Mouse (Mus musculus): ENCODE measurements around the gene Vim.
A peak's percentile ranks its signal among the peaks of the same experiment; 100 is the strongest.

The Vim gene

DNA sequence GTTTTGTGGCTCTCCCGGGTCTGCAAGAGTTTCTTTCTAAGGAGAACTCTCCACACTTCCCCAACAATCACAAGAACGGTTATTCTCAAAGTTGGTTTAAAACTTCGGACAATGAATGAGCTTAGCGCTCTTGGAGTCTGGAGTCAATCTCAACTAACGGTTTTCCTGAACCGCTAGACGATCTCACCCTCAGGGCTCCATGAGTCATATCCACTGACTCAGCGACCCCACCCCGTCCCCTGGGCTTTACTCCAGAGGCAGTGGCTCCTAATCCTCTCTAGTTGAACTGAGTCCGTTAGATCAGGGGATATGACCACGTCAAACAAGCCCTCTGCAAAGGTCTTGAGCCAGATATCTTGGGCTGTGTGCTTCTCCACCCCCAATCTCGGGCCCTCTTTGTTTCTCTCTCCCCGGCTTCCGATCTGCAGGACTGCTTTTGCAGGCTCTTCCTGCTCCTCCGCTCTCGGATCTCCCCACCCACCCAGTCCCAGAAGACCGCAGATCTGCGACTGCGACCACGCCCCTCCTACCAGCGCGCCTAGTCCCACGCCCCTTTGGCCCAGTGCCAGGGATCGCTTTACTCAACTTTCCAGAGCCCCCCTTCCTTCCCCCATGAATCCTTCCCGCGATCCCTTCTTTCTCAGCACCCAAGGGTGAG, at the start of gene Vim:
Vim (plus strand) TSS at position 520 of the 658 bp plus-strand sequence.
- peak; percentile 93 to 95 for DNase-seq

DNA sequence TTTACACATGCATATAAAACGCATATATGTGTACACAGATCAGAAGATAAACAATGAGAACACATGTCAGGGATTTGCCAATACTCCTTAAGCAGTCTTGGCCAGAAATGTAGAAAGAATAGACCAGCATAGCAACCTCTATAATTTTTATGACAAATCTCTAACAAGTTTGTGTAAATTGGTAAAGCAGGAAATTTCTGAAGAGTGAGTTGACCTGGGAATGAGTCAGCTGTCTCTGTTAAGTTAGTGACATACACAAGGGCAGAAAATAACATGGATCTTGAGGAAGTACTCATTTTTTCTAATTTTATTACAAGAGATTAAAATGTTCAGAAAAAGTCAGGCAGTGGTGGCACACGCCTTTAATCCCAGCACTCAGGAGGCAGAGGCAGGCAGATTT, 47.5 kb upstream of the Vim start:
- no peak for DNase-seq

DNA sequence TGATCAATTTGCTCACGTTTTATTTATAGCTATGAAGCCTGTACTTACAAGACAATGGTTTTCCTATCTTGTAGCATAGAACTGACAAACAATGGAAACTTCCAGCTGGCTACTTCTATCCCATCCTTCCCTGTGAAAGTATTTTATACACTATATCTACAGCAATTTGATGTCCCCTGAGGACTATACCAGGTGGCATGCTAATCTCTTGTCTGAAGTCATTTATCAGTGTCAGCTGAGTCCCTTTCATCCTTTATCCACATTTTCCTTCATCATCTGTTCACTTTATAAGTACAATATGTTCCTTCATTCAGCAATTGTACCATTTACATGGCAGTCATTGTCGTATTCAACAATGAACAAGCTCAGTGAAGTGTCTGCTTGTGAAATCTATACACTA, 46.6 kb upstream of the Vim start:
- DNase-seq = no peak

DNA sequence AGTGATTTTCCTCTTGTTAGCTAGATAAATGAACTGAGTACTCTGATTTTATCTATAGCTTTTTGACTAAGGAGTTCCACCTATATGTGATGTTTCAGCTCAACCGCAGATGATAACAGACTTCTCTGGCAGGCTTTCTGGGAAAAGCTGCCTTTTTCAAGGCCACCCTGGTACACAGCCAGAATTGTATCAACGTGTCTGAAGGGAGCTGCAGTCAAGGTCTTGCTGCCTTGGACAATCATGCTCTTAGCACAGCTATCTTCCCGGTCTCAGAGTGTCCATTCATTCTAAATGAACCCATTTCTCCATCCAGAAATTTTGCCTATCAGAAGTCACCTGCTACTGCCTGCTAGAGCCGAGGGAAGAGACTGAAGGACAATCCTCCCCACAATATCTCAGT, 46.2 kb upstream of the Vim start:
- DNase-seq = no peak

DNA sequence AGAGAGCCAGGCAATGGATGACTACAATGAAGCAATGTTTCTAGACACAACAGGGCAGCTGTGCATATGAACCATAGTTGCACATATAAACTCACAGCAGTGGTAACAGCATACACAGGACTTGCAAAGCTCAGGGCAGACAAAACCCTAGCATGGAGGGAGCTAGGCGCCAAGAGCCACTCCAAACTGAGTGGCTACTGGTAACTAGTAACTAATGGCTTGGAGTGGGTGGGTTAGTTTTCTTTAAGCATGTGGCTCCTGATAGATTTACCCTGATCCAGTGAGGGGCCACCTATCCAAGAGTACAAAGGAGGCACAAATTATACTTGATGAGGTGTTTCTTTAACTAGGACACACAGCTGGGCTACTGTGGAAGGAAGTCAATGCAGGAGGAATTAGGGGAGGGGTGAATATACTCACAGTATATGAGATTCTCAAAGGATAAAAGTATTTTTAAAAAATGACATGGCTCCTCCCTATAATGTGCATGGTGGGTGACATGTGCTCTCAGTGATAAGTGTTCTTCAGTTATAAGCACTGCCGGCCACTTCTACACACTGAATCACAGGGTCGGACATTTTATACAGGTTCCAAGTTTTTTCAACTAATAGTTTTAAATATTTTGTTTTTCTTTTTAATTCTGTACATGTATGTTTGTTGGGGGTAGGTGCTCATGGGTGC, 44.3 kb upstream of the Vim start:
- no peak for DNase-seq

DNA sequence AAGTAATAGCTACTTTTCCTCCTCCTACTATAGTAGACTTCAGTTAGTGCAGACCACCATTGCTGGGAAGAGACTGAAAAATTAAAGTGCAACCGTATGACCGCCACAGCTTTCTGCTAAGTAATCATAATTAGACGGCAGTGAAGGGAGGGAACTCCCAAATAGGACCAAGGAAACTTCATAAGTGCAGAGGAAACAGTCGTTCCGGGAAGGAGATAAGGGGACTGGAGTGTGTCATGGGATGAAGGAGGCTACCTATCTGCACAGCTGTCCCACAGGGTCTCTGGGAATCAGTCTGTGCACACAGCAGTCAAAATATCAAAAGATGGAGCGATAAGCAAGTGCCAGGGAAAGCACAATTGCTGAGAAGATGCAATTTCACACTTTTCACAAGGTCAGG, 43.1 kb upstream of the Vim start:
- no peak for DNase-seq

DNA sequence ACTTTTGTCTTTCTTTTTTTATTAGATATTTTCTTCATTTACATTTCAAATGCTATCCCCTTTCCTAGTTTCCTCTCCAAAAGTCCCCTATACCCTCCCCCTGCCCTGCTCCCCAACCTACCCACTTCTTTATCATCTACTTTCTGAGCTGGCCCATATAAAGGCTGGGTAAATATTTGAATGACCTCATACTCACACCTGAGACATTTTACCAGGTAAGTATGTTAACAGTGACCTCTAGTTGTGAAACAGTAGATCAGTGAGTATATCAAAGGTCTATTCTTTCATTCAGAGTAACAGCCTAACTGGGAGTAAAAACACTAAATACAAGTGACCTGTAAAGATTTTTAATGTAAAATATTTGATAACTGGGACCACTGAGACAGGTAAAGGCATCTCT, 37.0 kb upstream of the Vim start:
- DNase-seq = no peak

DNA sequence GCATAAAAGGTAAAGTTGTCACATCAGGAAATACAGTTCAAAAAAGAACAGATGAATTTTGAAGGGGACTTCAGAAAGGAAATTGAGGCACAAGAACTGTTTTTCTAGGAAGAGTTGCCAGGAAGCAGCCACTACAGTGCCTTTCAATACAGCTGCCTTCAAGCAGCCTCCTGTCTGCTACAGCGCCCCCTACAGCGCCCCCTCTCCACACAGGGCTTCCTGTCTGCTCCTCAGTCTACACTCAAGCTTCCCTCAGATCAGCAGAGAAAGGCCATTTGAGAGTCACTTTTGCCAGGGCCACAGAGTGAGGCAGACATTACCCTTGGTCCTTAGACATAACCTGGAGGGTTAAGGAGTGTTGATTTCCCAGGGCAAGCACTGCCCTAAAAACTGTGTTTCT, 36.0 kb upstream of the Vim start:
- peak; percentile 17 to 37 for DNase-seq

DNA sequence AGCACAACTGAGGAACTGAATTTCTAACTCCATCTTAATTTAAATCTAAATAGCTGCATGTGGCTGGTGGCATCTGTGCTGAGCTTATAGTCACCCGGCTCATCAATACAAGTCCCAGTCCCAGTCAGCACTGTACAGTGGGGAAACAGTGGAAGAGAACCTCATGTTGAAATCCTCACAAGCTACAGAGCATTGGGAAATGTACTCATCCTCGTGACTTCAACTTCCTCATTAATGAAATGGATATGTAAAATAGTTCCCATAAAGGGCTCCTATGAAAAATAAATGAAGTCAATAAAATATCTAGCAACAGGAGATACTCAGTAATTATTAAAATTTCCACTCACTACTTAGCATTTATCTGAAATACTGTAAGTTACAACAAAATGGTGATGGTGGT, 35.5 kb upstream of the Vim start:
- no peak for DNase-seq

DNA sequence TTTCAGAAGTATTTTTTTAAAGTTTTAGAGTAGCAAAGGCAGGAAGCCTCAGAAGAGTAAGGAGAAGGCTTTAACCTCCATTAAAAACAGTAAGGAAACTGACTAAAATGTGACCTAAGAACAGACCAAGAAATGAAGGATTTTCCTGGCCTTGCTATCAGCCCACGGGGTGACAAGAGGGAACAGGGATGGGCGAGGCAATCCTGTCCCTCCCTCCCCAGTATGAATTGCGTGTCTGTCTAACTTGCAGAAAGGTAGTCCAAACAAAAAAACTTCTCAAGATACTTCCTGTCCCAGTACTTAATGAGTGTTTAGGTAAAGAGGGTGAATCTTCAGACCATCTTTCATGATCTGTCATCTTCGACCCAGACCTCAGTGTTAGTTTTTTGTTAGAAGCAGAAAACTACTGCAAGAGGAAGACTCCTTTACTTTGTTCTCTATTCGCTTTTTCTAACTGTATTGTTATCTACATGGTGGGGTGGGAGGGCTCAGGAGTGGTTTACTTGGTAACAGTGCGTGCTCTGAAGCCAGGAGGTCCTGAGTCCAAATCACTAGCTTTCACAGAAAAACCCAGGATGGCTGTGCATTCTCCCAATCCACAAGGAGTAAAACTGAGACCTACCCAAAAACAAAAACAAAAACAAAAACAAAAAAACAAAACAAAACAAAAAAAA, 34.9 kb upstream of the Vim start:
- no peak for DNase-seq

DNA sequence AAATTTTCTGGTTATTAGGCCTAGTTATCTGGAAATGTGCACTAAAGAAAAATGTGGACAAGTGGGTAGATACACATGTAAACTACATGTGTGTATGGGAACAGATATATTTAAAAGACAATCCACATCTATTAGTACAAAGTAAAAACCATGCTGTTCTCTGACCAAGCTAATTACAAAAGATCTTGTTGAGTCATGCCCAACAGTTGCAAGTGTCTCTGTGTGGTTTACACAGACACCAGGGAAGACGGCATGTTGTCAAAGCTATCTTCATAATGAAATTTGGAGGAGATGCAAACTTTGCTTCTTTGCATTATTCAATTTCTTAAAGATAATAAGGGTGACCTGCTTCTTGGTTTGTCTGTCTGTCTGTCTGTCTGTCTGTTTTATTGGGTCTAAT, 33.9 kb upstream of the Vim start:
- no peak for DNase-seq

DNA sequence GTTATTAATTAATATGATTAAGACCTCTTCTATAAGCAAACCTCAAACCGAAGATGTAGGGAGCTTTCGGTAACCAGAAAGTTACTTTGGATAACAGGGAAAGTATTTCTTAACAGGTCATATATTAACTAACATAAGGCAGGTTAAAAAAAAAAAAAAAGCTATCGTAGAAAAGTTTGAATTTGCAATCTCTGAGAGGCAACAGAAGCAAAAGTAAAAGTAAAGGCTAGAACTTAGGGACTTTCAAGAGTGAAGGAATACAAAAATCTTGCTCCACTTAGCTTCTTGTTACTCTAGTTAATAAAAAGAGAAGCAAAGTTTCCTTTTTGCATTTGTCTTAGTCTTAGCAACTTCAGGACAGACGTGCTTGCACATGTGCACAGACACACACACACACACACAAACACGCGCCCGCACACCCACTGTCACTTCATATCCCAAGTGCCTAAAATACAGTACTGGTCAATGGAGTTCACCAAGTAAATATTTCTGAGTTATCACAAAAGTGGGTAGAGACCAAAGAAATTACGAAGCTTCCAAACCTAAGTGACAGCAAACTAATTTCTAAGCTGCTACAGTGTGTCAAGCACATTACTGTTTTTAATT, 30.1 kb upstream of the Vim start:
- peak; percentile 22 to 25 for DNase-seq

DNA sequence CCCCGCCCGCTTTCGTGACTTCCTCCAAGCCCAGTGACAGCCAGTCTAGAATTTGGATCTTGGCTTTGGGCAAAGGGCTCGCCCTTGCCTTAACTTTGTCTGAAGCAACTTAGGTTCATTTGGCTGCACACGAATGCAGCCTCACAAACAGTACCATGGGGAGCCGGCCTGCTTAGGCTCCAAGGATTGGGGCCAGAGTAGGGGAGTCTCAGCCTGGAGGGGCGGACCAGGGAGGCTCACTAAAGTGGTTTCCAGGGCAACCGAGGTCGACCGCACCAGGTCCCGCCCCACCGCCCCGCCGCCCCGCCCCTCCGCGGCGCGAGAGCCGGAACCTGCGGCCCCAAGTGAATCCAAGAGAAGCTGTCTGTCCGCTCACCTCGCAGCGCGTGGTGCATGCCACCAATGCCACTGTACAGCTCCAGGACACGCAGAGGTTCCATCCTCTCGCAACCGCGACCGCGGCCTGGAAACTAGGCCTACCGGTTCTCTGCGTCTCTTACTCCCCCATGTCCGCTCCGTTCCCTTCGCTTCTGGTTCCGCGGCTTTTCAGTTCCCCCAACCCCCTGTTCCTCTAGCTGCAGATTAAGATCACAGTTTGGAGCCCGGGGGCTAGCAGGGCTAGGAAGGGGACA, 29.4 kb upstream of the Vim start, which contains the start of gene Trdmt1:
Trdmt1 (minus strand) TSS at position 476 of the 632 bp plus-strand sequence.
- peak; percentile 88 to 93 for DNase-seq

DNA sequence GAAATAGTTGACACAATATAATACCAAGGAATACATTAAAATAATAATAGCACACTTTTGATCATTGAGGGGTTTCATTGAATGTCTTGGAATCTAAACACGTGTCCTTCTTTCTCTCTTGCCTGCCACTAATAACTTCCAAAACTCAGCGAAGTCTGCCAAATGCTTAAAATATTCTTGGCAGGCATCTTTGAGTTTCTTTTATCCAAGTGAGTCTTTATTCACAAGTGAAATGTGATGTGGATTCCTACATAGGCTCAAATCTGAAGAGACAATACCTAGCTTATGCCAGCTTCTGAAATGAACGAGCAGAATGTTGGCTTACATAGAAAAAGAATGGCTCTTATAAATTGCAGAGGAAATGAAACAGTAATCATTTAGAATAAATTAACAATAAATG, 25.0 kb upstream of the Vim start:
- DNase-seq = no peak

DNA sequence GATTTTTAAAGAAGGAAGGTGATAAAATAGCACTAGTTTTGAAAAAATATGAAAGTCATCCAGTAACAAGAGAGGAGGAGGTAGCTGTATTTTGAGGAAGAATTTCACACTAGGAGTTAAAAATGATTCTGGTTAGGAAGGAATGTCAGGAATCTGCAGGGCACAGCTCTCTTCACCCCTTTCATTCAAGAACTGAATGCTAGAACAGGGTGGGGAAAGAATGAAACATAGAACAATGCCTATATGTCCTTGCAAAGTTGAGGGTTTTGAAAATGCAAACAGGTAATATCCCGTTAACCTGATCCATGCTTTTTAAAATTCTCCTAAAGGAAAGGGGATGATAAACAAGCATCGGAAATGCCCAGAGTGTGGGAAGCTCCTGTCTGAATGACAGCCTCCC, 19.8 kb upstream of the Vim start:
- no peak for DNase-seq

DNA sequence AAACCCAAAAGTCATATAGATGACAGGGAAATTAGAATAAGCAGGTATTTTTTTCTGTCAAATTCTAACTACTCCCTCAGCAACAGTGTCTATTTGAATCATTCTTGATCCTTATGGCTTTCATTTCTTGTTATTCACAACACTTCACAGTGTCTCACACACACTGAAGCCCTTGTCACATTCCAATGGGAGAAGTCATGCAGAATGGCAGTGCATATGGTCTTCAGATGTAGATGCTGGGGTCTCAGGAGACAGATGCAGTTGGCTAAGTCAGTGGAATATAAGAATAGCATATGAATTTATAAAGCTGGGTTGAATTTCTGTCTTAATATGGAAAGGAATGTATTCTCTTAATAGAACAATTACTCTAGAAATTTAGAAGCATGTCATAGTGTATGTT, 17.5 kb upstream of the Vim start:
- no peak for DNase-seq

DNA sequence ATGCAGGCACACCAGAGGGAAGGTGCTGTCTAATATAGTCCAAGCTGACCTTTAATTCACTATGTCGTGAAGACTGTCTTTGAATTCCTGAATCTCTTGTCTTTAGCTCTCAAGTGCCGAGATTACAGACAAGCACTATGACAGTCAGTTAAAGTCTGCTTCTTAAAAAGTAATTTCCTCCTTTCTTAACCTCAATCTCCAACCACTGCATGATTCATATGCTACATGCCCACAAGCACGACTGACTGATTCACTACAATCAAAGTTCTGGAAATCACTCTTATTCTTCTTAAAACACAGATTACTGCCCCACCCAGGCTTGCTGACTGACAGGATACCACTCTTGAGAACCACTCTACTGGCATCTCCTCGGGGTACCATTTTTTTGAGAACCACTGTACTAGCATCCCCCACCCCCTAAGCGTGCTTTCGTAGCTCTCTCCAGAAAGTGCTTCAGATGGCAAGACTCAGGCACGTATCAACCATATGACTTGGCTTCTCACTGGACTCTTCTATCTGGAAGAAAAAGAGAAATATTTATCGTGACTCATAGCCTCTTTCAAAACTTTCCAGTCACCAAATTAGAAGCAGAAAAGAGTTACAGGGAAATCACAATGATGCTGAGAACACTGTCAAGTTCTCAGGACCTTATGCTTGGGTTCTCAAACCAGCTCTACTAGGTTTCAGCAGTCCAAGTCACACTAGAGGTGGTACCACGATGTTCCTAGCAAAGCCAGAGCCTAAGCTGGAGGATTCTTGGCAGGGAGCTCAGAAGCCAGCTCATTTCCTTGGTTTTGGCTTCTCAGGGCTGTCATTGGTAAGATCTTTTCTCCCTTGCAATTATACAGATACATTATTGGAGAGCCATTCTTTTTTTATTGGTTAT, 16.3 kb upstream of the Vim start:
- DNase-seq = no peak

DNA sequence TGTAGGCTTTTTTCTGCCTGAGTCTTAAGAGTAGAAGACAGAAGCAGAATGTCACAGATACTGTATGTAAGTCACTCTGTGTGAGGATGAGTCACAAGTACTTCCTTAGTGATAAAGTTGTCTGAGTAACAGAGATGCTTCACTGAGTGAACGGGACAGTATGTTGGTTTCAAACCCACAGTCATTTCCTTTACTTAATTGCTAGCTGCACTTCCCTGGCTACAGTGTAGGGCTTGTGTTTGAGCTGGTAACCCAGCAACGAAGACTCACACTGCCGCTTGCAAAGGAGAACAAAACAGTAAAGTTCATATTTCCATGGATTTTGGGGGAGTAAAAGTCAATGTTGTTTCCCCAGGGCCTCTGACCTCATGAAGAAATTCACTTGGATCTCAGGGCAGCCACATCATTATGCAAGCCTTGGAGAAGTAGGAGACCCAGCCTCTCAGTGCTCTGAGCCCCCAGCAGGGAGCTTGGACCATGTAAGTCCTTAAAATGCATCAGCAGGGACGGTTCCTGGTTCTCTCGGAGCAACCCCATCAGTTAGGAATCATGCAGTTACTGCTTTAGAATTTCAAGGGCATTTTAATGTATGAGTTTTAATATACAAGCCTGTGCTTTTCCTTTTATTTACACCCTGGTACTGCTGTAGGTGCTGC, 15.0 kb upstream of the Vim start:
- DNase-seq = no peak

DNA sequence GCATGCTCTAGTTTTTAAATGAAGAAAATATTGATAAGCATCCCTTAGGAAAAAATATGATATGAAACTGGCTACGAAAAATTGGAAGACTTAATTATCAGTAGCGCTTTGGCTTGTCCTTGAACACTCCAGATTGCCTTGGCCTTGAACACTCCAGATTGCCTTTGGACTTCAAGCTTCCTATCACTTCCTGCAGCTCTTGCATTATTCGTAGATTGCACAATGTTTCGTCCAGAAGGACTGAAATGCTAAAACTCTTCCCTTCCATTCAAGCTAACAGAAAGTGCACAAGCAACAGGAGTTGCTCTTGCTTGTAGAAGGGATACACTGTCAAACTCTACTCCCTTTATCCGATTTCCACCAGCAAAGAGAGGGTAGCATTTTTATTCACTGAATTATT, 14.4 kb upstream of the Vim start:
- DNase-seq = no peak

DNA sequence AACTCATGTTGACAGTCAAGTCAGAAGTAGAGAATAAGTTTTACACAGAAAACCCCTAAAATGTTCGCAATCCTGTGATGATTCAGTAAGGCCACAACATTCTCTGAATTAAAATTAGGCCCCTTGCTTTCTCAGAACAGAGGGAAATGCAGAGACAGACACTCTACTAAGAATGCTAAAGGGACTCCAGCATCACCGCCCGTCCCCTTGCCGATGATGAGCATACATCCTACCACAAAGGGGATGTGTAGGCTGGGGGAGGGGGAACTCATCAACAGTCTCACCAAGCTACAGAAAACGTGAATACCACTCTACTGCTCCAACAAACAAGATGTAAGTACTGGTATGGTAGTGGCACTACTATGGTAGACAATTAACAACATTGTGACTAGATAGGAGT, 14.0 kb upstream of the Vim start:
- DNase-seq = no peak

DNA sequence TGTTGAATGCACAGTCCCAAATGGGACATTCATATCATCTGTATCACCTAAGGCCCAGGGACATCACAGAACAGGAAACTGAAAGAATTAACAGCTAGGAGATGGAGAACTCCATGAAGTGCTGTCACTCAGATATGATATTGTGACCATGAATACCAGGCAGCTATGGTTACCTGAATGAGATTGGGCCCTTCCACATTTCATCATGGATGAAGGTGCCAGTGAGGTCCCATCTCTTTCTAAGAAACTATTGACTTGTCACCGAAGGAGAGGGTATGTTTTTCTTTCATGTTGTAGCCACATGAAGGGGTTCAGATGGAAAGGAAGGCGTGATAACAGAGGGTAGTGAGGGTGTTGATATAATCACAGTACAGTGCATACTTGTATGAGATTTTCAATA, 13.3 kb upstream of the Vim start:
- no peak for DNase-seq

DNA sequence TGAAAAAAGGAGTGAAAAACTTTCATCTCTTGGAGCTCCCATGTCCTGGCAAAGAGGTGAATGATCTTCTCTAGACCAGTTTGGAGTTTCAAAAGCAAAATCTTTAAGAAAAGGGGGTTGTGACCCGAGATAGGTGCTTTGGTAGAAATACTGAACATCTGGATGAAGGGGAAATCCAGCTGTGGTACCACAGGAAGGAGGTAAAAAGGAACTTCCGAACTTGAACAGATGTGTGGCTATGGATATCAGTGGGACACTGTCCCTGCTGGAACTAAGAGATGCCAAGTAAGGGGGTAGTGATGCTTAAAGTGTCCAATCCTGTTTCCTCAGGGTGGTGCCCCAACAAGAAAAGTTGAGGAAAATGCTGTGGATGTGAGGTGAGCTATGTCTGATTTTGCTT, 3.6 kb upstream of the Vim start:
- DNase-seq = no peak

Measured in kidney, postnatal 4 days (tissue).